Mouse (Mus musculus): Measurements from ENCODE around the gene Dgat2. TPM values are rescaled to one million over a fixed set of nuclear protein-coding genes. Genes with fewer than 3 reads are reported as not detected.

The Dgat2 gene
- total RNA-seq, 2 experiments from 2014 or later, result 272 to 339 TPM

GRCm38 (mm10) chr7:99168756-99169155, 13.8 kb downstream of the Dgat2 start:
- DNase-seq (ENCODE audit: low spot score), result no peak
- intact Hi-C loops (cut with DNase I), result no loop called here

DNA sequence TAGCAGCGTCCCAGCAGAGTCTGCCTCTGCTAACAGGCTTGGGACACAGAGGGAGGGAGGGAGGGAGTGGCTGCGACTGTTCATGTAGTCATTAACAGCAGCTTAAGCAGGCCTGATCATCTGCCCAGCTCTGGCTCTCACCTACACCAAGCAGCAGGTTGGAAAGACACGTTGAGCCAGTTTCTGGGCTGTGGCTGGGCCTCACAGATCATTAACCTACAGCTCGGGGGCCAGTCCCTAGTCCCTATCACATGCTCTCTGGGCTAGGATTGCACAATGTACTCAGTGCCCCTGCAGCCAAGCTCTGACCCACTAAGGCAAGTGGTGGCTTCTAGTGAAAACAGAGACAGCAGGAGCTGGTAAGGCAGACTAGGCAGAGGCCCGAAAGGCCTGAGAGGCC, 14.6 kb downstream of the Dgat2 start:
- no peak for DNase-seq (ENCODE audit: low spot score)

DNA sequence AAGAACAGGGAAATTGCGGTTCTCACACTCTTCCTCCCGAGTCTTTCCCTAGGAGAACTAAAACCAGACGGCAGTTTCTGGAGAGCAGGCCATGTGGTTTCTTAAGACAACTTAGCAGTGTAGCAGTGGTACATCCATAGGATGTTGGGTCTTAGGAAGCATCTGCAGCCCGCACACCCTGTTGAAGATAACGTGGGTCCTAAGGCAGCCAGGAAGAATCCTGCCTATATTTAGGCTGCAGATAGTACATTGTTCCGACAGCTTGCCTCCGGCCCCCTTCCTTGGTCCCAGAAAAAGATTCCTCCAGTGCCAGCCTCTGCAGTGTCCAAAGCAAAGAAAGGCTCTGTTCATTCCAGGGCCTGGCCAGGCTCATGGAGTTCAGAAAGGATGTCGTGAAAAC, 16.4 kb downstream of the Dgat2 start:
- no peak for DNase-seq (ENCODE audit: low spot score)
- intact Hi-C loops (cut with DNase I), result no loop called here

More for the DNA sequence above, 14.6 kb downstream of the Dgat2 start:
- intact Hi-C loops (cut with DNase I), result no loop called here

GRCm38 (mm10) chr7:99164873-99165410, 17.6 kb downstream of the Dgat2 start:
- intact Hi-C loops (cut with DNase I), result no loop called here
- DNase-seq (ENCODE audit: low spot score), result no peak

GRCm38 (mm10) chr7:99162462-99162861, 20.1 kb downstream of the Dgat2 start:
- no peak for DNase-seq (ENCODE audit: low spot score)
- intact Hi-C loops (cut with DNase I), result no loop called here

DNA sequence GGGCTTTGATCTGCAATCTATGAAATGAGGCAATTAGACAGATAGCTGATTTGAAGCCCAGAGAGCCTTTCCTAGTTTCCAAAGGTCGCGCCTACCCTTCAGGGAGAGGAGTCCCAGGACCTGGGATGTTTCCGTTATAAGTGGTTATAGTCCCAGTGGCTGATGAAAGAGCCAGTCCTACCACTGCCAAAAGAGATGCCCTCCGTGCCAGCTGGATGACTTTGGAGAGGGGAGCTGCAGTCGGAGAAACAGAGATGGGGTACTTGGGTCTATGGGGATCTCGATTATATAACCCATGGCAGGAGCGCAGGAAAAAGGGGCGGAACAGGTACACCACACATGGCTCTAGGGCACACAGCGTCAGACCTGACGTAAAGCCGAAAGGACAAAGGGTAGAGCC, 20.6 kb downstream of the Dgat2 start:
- no peak for DNase-seq (ENCODE audit: low spot score)
- intact Hi-C loops (cut with DNase I), result no loop called here

GRCm38 (mm10) chr7:99161529-99161928, 21.0 kb downstream of the Dgat2 start:
- intact Hi-C loops (cut with DNase I), result no loop called here
- DNase-seq (ENCODE audit: low spot score), result no peak

- no peak for DNase-seq (ENCODE audit: low spot score)
- intact Hi-C loops (cut with DNase I), result no loop called here
Measured at GRCm38 (mm10) chr7:99160995-99161394, 21.5 kb downstream of the Dgat2 start.

- intact Hi-C loops (cut with DNase I), result no loop called here
- no peak for DNase-seq (ENCODE audit: low spot score)
Measured at GRCm38 (mm10) chr7:99159446-99159845, 23.1 kb downstream of the Dgat2 start.

GRCm38 (mm10) chr7:99158904-99159303, 23.6 kb downstream of the Dgat2 start:
- intact Hi-C loops (cut with DNase I), result no loop called here
- no peak for DNase-seq (ENCODE audit: low spot score)

- intact Hi-C loops (cut with DNase I), result no loop called here
Measured at GRCm38 (mm10) chr7:99158011-99158410, 24.5 kb downstream of the Dgat2 start.

GRCm38 (mm10) chr7:99156737-99157136, 25.8 kb downstream of the Dgat2 start:
- no peak for DNase-seq (ENCODE audit: low spot score)
- intact Hi-C loops (cut with DNase I), result no loop called here

More at GRCm38 (mm10) chr7:99158011-99158410, 24.5 kb downstream of the Dgat2 start:
- no peak for DNase-seq (ENCODE audit: low spot score)

GRCm38 (mm10) chr7:99155311-99156289, 26.9 kb downstream of the Dgat2 start:
- no peak for DNase-seq (ENCODE audit: low spot score)
- intact Hi-C loops (cut with DNase I), result no loop called here

GRCm38 (mm10) chr7:99154648-99155151, 27.8 kb downstream of the Dgat2 start:
- intact Hi-C loops (cut with DNase I), result no loop called here
- DNase-seq (ENCODE audit: low spot score), result no peak

DNA sequence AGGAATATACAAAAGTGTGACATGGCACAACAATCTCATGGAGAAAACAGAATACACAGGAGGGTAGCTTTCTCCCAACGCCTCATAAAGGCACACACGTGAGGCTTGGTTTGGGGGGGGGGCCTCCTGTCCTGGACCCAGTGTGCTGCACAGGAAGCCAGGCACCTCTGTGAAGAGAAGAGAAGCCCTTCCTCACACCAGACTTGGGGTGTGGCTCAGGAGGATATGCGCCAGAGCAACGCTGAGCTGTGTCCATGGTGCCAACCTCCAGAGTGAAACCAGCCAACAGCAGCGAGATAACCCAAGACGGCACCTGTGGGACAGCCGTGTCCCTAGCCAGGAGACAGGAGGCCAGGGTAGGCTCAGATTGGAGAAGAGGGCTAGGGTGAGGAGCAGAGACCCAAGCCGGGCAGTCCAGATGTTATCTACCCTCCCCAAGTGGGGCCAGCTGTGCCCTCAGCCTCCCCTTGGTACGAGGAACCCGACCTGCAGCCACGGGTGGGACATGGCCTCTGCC, 28.8 kb downstream of the Dgat2 start:
- intact Hi-C loops (cut with DNase I), result no loop called here

DNA sequence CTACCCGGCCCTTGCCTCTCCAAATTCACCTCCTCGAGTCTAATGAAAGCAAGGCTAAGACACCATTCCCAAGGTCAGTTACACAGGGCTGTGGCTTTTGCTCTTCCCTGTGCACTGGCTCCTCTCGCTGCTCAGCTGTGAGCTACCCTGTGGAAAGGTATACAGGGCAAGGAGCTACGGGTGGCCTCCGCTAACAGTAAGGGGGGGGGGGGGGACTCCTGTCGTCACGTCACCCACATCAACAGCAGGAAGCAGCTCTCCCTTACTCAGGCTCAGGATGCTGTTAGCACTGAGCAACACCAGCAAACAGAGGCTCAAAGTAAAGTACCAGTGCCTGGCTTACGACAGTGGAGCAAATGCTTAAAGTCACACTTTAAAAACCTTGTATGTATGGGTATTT, 29.8 kb downstream of the Dgat2 start:
- DNase-seq (ENCODE audit: low spot score), result no peak
- intact Hi-C loops (cut with DNase I), result no loop called here

More for the DNA sequence above, 28.8 kb downstream of the Dgat2 start:
- no peak for DNase-seq (ENCODE audit: low spot score)

- intact Hi-C loops (cut with DNase I), result loop anchor here (1.0 kb wide), 1 partner anchor 44 kb away; no protein-coding TSS in a partner anchor
- DNase-seq (ENCODE audit: low spot score), result peak; percentile 84
Measured at GRCm38 (mm10) chr7:99151342-99151741, 31.2 kb downstream of the Dgat2 start.

- intact Hi-C loops (cut with DNase I), result no loop called here
- DNase-seq (ENCODE audit: low spot score), result no peak
Measured at GRCm38 (mm10) chr7:99149017-99149416, 33.5 kb downstream of the Dgat2 start.

- no peak for DNase-seq (ENCODE audit: low spot score)
- intact Hi-C loops (cut with DNase I), result no loop called here
Measured at GRCm38 (mm10) chr7:99147494-99147893, 35.0 kb downstream of the Dgat2 start.

- DNase-seq (ENCODE audit: low spot score), result no peak
- intact Hi-C loops (cut with DNase I), result no loop called here
Measured at GRCm38 (mm10) chr7:99146906-99147305, 35.6 kb downstream of the Dgat2 start.

- DNase-seq (ENCODE audit: low spot score), result no peak
- intact Hi-C loops (cut with DNase I), result no loop called here
Measured at GRCm38 (mm10) chr7:99146011-99146410, 36.5 kb downstream of the Dgat2 start.

All from heart, postnatal 25 days (tissue).